Mouse (Mus musculus): Measurements from ENCODE around the gene Meltf. TPM values are rescaled to one million over a fixed set of nuclear protein-coding genes. Genes with fewer than 3 reads are reported as not detected.
A peak's percentile ranks its signal among the peaks of the same experiment; 100 is the strongest.
"Not testable (repeated sequence)": the region's sequence is repeated elsewhere in the genome, so short reads cannot be mapped to it uniquely, and the experiment has no call there.

The Meltf gene
- polyA plus RNA-seq, 1 experiment from 2014 or later = 0.61 TPM

GRCm38 (mm10) chr16:31935091-31935979, 56.7 kb downstream of the Meltf start:
- Histone ChIP-seq H3K27me3 (replicated peaks) (0 out of 2 replicates have a peak, but pooled peaks cover 3% of the 10 kb centered on the region), H3K4me1 (peaks cover 36% of the 10 kb centered on the region)

GRCm38 (mm10) chr16:31936568-31936967, 58.0 kb downstream of the Meltf start:
- 92% methylated on average over 4 of the region's 4 CpGs for WGBS
- Histone ChIP-seq H3K36me3 (no peaks in the 10 kb centered on the region), H3K4me1 (peaks cover 36% of the 10 kb centered on the region), H3K9me3 (replicated peaks) (no peaks in the 10 kb centered on the region), H3K9ac (replicated peaks) (no peak overlapping the region), H3K4me2 (no peak overlapping the region), H3K4me3 (replicated peaks) (no peak overlapping the region), H3K27ac (replicated peaks) (no peak overlapping the region), H3K27me3 (replicated peaks) (0 out of 2 replicates have a peak, but pooled peaks cover 3% of the 10 kb centered on the region)
- no peak for ATAC-seq (ENCODE audit: low FRiP score)

More at GRCm38 (mm10) chr16:31935091-31935979, 56.7 kb downstream of the Meltf start:
- 4% methylated on average over 36 of the region's 36 CpGs for WGBS
- Histone ChIP-seq H3K4me2 (peak overlapping the region; percentile 89), H3K9ac (replicated peaks) (peak overlapping the region; percentile 67), H3K9me3 (replicated peaks) (no peaks in the 10 kb centered on the region), H3K4me3 (replicated peaks) (peak overlapping the region; percentile 49), H3K27ac (replicated peaks) (peak overlapping the region; percentile 97), H3K36me3 (no peaks in the 10 kb centered on the region)
- peak; percentile 17; the same call in 1 of the 2 replicates for ATAC-seq (ENCODE audit: low FRiP score)

DNA sequence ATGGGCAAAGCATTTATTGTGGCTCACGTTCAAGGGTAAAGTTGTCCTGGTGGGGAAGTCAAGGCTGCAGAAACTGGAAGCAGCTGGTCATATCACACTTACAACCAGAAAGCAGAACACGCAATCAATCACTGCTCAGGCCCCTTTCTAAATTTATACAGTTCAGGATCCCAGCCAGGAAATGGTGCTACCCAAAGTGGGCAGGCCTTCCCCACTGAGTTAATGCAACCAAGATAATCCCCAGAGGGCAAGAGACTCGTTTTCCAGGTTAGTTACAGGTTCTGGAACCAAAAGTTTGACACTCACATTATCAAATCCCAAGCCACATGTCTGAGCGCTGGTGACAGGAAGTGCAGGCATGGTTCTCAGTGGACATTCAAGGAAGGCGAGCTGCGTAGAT, 60.2 kb downstream of the Meltf start:
- Histone ChIP-seq H3K27me3 (replicated peaks) (0 out of 2 replicates have a peak, but pooled peaks cover 3% of the 10 kb centered on the region), H3K9ac (replicated peaks) (no peak overlapping the region), H3K4me3 (replicated peaks) (no peak overlapping the region), H3K9me3 (replicated peaks) (no peaks in the 10 kb centered on the region), H3K4me2 (no peak overlapping the region), H3K36me3 (no peaks in the 10 kb centered on the region), H3K27ac (replicated peaks) (no peak overlapping the region), H3K4me1 (peaks cover 20% of the 10 kb centered on the region)
- ATAC-seq (ENCODE audit: low FRiP score) = no peak
- whole genome bisulfite sequencing = 75% methylated on average over 6 of the region's 6 CpGs

DNA sequence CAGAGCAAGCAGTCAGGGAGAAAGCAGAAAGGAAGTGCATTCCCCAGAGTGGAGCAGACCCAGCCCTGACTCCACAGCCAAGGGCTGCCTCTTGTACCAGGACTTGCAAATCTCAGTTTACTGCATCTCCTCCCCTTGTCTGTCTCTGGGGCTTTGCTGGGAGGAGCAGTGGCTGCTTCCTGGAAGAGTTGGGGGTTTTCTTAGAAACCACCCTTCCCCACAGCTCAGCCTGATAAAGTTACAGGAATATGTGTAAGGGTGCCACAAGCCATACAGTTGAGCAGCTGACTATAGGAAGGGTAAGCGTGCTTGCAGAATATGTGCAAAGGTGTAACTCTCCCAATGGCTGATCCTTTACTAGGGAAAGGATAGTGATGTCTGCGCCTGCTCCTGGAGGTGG, 62.0 kb downstream of the Meltf start:
- 68% methylated on average over 2 of the region's 2 CpGs for WGBS
- H3K9me3 ChIP-seq (replicated peaks) = no peaks in the 10 kb centered on the region
- 0 out of 2 replicates have a peak, but pooled peaks cover 3% of the 10 kb centered on the region for H3K27me3 ChIP-seq (replicated peaks)
- no peak overlapping the region for H3K9ac ChIP-seq (replicated peaks)
- no peak overlapping the region for H3K4me2 ChIP-seq
- H3K27ac ChIP-seq (replicated peaks) = no peak overlapping the region
- H3K4me3 ChIP-seq (replicated peaks) = no peak overlapping the region
- peaks cover 6% of the 10 kb centered on the region; the same call in 1 of the 2 replicates for H3K36me3 ChIP-seq
- H3K4me1 ChIP-seq = peaks cover 19% of the 10 kb centered on the region
- ATAC-seq (ENCODE audit: low FRiP score) = no peak

DNA sequence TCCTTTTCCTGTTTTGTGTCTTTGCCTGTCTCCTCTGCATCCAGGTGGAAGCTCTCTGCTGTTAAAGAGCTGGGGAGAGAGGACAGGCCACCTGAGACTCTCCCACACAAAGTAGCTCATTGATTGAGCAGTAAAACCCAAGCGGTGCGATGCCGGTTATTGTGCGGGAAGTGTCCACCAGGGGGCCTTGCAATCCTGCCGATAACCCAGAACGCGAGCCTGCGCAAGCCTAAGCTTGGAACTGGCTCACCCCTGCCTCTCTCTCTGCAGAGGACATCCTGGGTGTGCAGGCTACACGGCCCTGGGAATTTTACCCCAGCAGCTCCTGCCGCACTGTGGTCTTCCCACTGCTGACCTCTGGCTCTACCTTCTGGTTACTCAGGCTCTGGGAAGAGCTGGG, 65.4 kb downstream of the Meltf start:
- 6% methylated on average over 10 of the region's 10 CpGs for WGBS
- peak overlapping the region; percentile 25; the same call in 1 of the 2 replicates for H3K4me2 ChIP-seq
- peaks cover 42% of the 10 kb centered on the region for H3K4me1 ChIP-seq
- no peaks in the 10 kb centered on the region for H3K9me3 ChIP-seq (replicated peaks)
- no peak overlapping the region for H3K4me3 ChIP-seq (replicated peaks)
- H3K9ac ChIP-seq (replicated peaks) = no peak overlapping the region
- H3K36me3 ChIP-seq = peaks cover 8% of the 10 kb centered on the region; the same call in 1 of the 2 replicates
- ATAC-seq (ENCODE audit: low FRiP score) = no peak
- H3K27me3 ChIP-seq (replicated peaks) = no peaks in the 10 kb centered on the region
- H3K27ac ChIP-seq (replicated peaks) = no peak overlapping the region

- Histone ChIP-seq H3K4me3 (replicated peaks) (no peak overlapping the region), H3K4me1 (peaks cover 50% of the 10 kb centered on the region), H3K27ac (replicated peaks) (no peak overlapping the region), H3K9ac (replicated peaks) (no peak overlapping the region), H3K36me3 (peaks cover 8% of the 10 kb centered on the region; the same call in 1 of the 2 replicates), H3K4me2 (no peak overlapping the region), H3K27me3 (replicated peaks) (no peaks in the 10 kb centered on the region), H3K9me3 (replicated peaks) (no peaks in the 10 kb centered on the region)
- no peak for ATAC-seq (ENCODE audit: low FRiP score)
- 92% methylated on average over 12 of the region's 12 CpGs for WGBS
These were observed 66.2 kb downstream of the Meltf start for GRCm38 (mm10) chr16:31944698-31945255.

DNA sequence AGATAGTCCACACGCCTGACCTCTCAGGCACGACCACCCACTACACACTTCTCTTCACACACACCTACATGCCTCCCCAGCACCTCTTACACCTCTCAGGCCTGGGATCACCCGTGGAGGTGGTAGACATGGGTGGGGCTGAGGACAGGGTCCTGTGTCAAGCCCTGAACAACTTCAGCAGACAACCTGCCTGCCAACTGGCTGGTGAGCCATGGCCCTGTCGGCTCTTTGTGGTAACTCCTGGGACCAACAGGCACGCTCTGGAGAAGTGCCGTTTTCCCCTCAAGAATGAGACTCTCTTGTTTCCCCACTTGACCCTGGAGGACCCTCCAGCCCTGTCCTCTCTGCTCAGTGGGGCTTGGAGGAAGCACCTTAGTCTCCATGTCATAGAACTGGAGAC, 66.8 kb downstream of the Meltf start:
- Histone ChIP-seq H3K4me3 (replicated peaks) (no peak overlapping the region), H3K27me3 (replicated peaks) (no peaks in the 10 kb centered on the region), H3K4me1 (peaks cover 52% of the 10 kb centered on the region), H3K9me3 (replicated peaks) (no peaks in the 10 kb centered on the region), H3K36me3 (peaks cover 8% of the 10 kb centered on the region; the same call in 1 of the 2 replicates), H3K27ac (replicated peaks) (no peak overlapping the region), H3K4me2 (no peak overlapping the region), H3K9ac (replicated peaks) (no peak overlapping the region)
- 94% methylated on average over 6 of the region's 6 CpGs for WGBS
- ATAC-seq (ENCODE audit: low FRiP score) = no peak

DNA sequence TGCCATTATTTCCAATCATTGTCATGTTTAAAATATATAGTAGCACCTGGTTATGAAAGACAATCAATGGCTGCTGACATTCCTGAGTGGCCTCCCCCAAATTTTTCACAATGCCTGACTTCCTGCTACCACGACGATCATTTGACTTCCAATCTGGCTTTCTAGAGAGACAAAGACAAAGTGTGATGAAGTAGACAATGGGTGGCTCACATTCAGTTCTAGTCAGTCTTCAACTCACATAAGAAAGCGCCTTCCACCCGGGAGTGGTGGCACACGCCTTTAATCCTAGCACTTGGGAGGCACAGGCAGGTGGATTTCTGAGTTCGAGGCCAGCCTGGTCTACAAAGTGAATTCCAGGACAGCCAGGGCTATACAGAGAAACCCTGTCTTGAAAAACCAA, 67.4 kb downstream of the Meltf start:
- H3K4me2 ChIP-seq = peak overlapping the region; percentile 87
- not testable (repeated sequence) for H3K27me3 ChIP-seq (replicated peaks); ATAC-seq (ENCODE audit: low FRiP score); H3K27ac ChIP-seq (replicated peaks); H3K9me3 ChIP-seq (replicated peaks); H3K4me3 ChIP-seq (replicated peaks); H3K36me3 ChIP-seq; H3K9ac ChIP-seq (replicated peaks)
- WGBS = 91% methylated on average over 6 of the region's 6 CpGs
- peaks cover 52% of the 10 kb centered on the region for H3K4me1 ChIP-seq

GRCm38 (mm10) chr16:31947333-31947732, 68.7 kb downstream of the Meltf start:
- Histone ChIP-seq H3K9ac (replicated peaks) (peak overlapping the region; percentile 93), H3K4me1 (peaks cover 52% of the 10 kb centered on the region), H3K27me3 (replicated peaks) (no peaks in the 10 kb centered on the region), H3K4me2 (peak overlapping the region; percentile 87), H3K36me3 (peaks cover 16% of the 10 kb centered on the region; the same call in 1 of the 2 replicates), H3K27ac (replicated peaks) (peak overlapping the region; percentile 94), H3K9me3 (replicated peaks) (no peaks in the 10 kb centered on the region), H3K4me3 (replicated peaks) (peak overlapping the region; percentile 93)
- WGBS = 42% methylated on average over 8 of the region's 8 CpGs
- no peak for ATAC-seq (ENCODE audit: low FRiP score)

DNA sequence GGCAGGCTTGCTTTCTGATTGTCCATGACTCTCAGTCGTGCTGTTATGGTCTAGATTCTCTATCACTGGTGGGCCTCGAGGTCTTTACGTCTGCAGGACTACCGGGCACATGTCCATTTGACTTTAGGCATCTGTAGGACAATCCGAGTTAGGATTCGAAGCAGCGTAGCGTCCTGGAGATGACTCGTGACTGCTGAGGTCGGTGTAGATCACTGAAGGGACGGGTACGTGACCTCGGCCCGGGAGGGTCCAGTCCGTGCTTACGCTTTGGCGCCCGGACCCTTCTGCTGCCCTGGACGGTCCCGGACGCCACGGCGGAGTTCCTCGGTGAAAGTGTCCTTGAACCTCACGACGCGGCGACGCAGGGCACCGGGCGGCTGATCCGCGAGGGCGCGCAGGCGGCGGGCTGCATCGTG, 69.3 kb downstream of the Meltf start:
- H3K36me3 ChIP-seq = peaks cover 16% of the 10 kb centered on the region; the same call in 1 of the 2 replicates
- H3K27ac ChIP-seq (replicated peaks) = peak overlapping the region; percentile 94
- peaks cover 52% of the 10 kb centered on the region for H3K4me1 ChIP-seq
- H3K4me2 ChIP-seq = peak overlapping the region; percentile 87
- H3K9me3 ChIP-seq (replicated peaks) = no peaks in the 10 kb centered on the region
- peak; percentile 69 for ATAC-seq (ENCODE audit: low FRiP score)
- WGBS = under 1% methylated on average over 38 of the region's 38 CpGs
- H3K4me3 ChIP-seq (replicated peaks) = peak overlapping the region; percentile 93
- peak overlapping the region; percentile 93 for H3K9ac ChIP-seq (replicated peaks)
- no peaks in the 10 kb centered on the region for H3K27me3 ChIP-seq (replicated peaks)

DNA sequence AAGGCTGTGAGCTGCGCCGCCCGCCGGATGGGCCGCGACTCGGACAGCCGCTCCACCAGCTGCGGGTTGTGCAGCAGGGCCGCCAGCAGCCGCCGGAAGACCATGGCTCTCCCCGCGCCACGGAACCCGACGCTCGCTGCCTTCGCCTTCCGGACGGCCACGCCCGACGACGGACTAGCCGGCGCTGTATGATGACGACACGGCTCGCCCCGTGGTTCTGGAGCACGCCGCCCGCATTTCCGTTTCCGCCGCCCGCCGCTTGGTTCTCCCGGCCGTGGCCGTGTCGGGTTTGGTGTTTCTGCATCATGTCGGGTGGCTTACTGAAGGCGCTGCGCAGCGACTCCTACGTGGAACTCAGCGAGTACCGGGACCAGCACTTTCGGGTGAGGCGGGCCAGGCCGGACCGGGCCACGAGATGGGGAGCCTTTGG, 69.8 kb downstream of the Meltf start, which contains the start of the genes 0610012G03Rik and Ncbp2:
Gene 0610012G03Rik (minus strand): TSS at position 150 of the 430 bp plus-strand sequence.
Gene Ncbp2 (plus strand): TSS at position 169 of the 430 bp plus-strand sequence.
- no peaks in the 10 kb centered on the region for H3K9me3 ChIP-seq (replicated peaks)
- peaks cover 16% of the 10 kb centered on the region; the same call in 1 of the 2 replicates for H3K36me3 ChIP-seq
- ATAC-seq (ENCODE audit: low FRiP score) = peak; percentile 89
- under 1% methylated on average over 55 of the region's 55 CpGs for WGBS
- peaks cover 52% of the 10 kb centered on the region for H3K4me1 ChIP-seq
- H3K4me3 ChIP-seq (replicated peaks) = peak within 1 kb of the TSS; percentile 93
- peak within 1 kb of the TSS; percentile 87 for H3K4me2 ChIP-seq
- peak within 1 kb of the TSS; percentile 94 for H3K27ac ChIP-seq (replicated peaks)
- peak within 1 kb of the TSS; percentile 93 for H3K9ac ChIP-seq (replicated peaks)
- H3K27me3 ChIP-seq (replicated peaks) = no peaks in the 10 kb centered on the region

Measured in neural tube, embryonic 15.5 days (tissue).